Mouse (Mus musculus) 3134 (cell line): ENCODE data around the gene Padi4.

Experiments
- DNase-seq: peaks from one replicate; pipeline ENCODE4 v3.0.0-alpha.2; 2011; ENCODE audit warnings: low spot score; ENCODE audit not compliant: insufficient read length; ENCODE audit errors: extremely low read depth

The Padi4 gene

GRCm38 (mm10) chr4:140707615-140708014 is 66.4 kb downstream of the Padi4 start:
- DNase-seq: no peak

- no peak for DNase-seq
These were observed 69.9 kb downstream of the Padi4 start for GRCm38 (mm10) chr4:140704166-140704565.

GRCm38 (mm10) chr4:140703636-140704035 is 70.4 kb downstream of the Padi4 start:
- no peak for DNase-seq

GRCm38 (mm10) chr4:140702611-140703327 is 71.3 kb downstream of the Padi4 start:
- DNase-seq: peak; percentile 88

GRCm38 (mm10) chr4:140701716-140702561 is 72.1 kb downstream of the Padi4 start:
- no peak for DNase-seq

GRCm38 (mm10) chr4:140701049-140701715 is 72.9 kb downstream of the Padi4 start:
- peak; percentile 87 for DNase-seq

GRCm38 (mm10) chr4:140700269-140701018 is 73.6 kb downstream of the Padi4 start, which contains the start of gene Rcc2:
TSS of gene Rcc2 (plus strand) at chr4:140700541.
- no peak for DNase-seq

- DNase-seq: peak; percentile 81
These were observed 74.5 kb downstream of the Padi4 start for GRCm38 (mm10) chr4:140699441-140700127.
